14 mouse cellular contexts compared by ENCODE assay signal in genomic region chr5:74348079-74348870, GRCm38 (mm10).
DNase-seq lines count a peak whose midpoint lies in the region; ATAC-seq and TF ChIP-seq lines count a peak whose summit lies in the region.
"Had no signal": no experiment of that assay in that cellular context is flagged by ENCODE, and none has a peak within 500 bp of the region (broad histone marks: within the 10 kb centered on the region; RNA-seq: fewer than 3 reads in every experiment).

No protein-coding gene starts in this region.

- DNase-seq in left cerebral cortex, adult 2 months (ENCODE audit: extremely low spot score in 1 of 2, low spot score in 2 of 2), result no peak
- DNase-seq in left cerebral cortex, adult 8-10 months (ENCODE audit: low spot score in 2 of 2), result no peak
- peak; percentile 19 for DNase-seq in 416B (ENCODE audit: low read depth)
- DNase-seq in CD4-positive helper T cell, adult 2 months (ENCODE audit: low read depth, low spot score), result peak; percentile 45
- DNase-seq in lung, postnatal 10 days, result no peak
- DNase-seq in lung, adult 2 months, result no peak
- DNase-seq in lung, postnatal 36 days, result no peak
- DNase-seq: cerebellum, adult 11-12 months had no signal

- 0 out of 2 replicates have a peak, but pooled peaks have one; percentile 50 for ATAC-seq in common myeloid progenitor, adult 5-6 weeks (replicated peaks; ENCODE audit: low read depth, poor library complexity, severe bottlenecking)
- ATAC-seq: intestine, embryonic 15.5 days had no signal

- peak overlapping the region; percentile 50; the same call in 1 of the 2 replicates for H3K27ac ChIP-seq in left cerebral cortex, adult 2 months
- H3K27ac ChIP-seq: embryonic facial prominence, embryonic 13.5 days; forebrain, embryonic 10.5 days; heart, embryonic 15.5 days; intestine, embryonic 15.5 days; kidney, postnatal 0 days had no signal

- no peaks in the 10 kb centered on the region for H3K4me1 ChIP-seq in lung, adult 2 months (ENCODE audit: control insufficient read depth, insufficient read depth, low read length)
- H3K4me1 ChIP-seq: forebrain, embryonic 10.5 days; heart, embryonic 15.5 days; intestine, embryonic 15.5 days had no signal

- TF ChIP-seq POLR2A in lung, adult 2 months (IDR thresholded peaks at IDR 0.05; ENCODE audit: borderline replicate concordance, extremely low read depth, low read depth, low read length), result no peak

- no peak for TF ChIP-seq CTCF in left cerebral cortex, adult 2 months (IDR thresholded peaks at IDR 0.05)
- no peak for TF ChIP-seq CTCF in lung, adult 2 months (IDR thresholded peaks at IDR 0.05; ENCODE audit: insufficient read depth, low read length)

- 76% methylated on average over 11 of the region's 11 CpGs for WGBS in lung, adult 2 months

- no peak overlapping the region for H3K4me3 ChIP-seq in left cerebral cortex, adult 2 months
- no peak overlapping the region for H3K4me3 ChIP-seq in lung, adult 2 months (replicated peaks; ENCODE audit: extremely low read depth, low read depth, low read length)
- H3K4me3 ChIP-seq: embryonic facial prominence, embryonic 13.5 days; forebrain, embryonic 10.5 days; heart, embryonic 15.5 days; intestine, embryonic 15.5 days had no signal

- intact Hi-C loops in left cerebral cortex, adult 2 months (cut with DNase I), result no loop called here

Comparison
In these comparisons a context has a peak if more than half of its experiments do, and no peak if none do; other contexts are left out.
1. DNase-seq: peak in 416B (single experiment) and CD4-positive helper T cell, adult 2 months (single experiment); none in left cerebral cortex, adult 2 months (0 of 2), left cerebral cortex, adult 8-10 months (0 of 2), lung, postnatal 10 days (single experiment), lung, adult 2 months (single experiment) and lung, postnatal 36 days (single experiment).